Mouse (Mus musculus) megakaryocyte-erythroid progenitor cell, adult 5 weeks (primary cell): ENCODE results near the gene Glis2. TPM values are rescaled to one million over a fixed set of nuclear protein-coding genes. Genes with fewer than 3 reads are reported as not detected.

Source experiments
- polyA plus RNA-seq: library from polyadenylated mRNA; stranded (reverse); fragments of >175 nt; gene quantifications from 2 replicates; pipeline ENCODE4 v1.2.3, GENCODE M21; 2012

Glis2 gene
- polyA plus RNA-seq = 3.8 and 5.1 TPM in 2 replicates

GRCm38 (mm10) chr16:4593971-4594813 is at the start of gene Glis2:
Gene Glis2, plus strand, starts transcription at chr16:4594713.

GRCm38 (mm10) chr16:4559715-4560144 is 34.8 kb upstream of the Glis2 start, which contains the start of gene Tfap4:
Gene Tfap4, minus strand, starts transcription at chr16:4559854.

GRCm38 (mm10) chr16:4624481-4625110 is 30.1 kb downstream of the Glis2 start, which contains the start of gene Pam16:
Gene Pam16, minus strand, starts transcription at chr16:4624988.

GRCm38 (mm10) chr16:4639831-4640237 is 45.3 kb downstream of the Glis2 start, which contains the start of the genes Vasn and Dnaja3:
Gene Vasn, plus strand, starts transcription at chr16:4639941.
Gene Dnaja3, plus strand, starts transcription at chr16:4639989.

Other genes starting within 250 kb of the Glis2 start
- 1.2 and 1.9 TPM in 2 replicates for gene Adcy9, start 174.2 kb upstream of the Glis2 start, polyA plus RNA-seq
- gene Srl, start 52.9 kb upstream of the Glis2 start, polyA plus RNA-seq = 2.9 and 3.6 TPM in 2 replicates
- 82.7 and 93.5 TPM in 2 replicates for gene Tfap4, start 34.9 kb upstream of the Glis2 start, polyA plus RNA-seq
- gene Pam16, start 30.3 kb downstream of the Glis2 start, polyA plus RNA-seq = 31.1 and 37.2 TPM in 2 replicates
- 5.5 and 6.5 TPM in 2 replicates for gene Vasn, start 45.2 kb downstream of the Glis2 start, polyA plus RNA-seq
- 14.1 and 16.5 TPM in 2 replicates for gene Dnaja3, start 45.3 kb downstream of the Glis2 start, polyA plus RNA-seq
- gene Coro7, start 85.1 kb downstream of the Glis2 start, polyA plus RNA-seq = 391 and 400 TPM in 2 replicates
- 15.7 and 20.6 TPM in 2 replicates for gene Nmral1, start 124.6 kb downstream of the Glis2 start, polyA plus RNA-seq
- gene Hmox2, start 131.6 kb downstream of the Glis2 start, polyA plus RNA-seq = 13.0 and 14.7 TPM in 2 replicates
- 37.4 and 39.7 TPM in 2 replicates for gene Cdip1, start 195.6 kb downstream of the Glis2 start, polyA plus RNA-seq
- gene 4930562C15Rik, start 240.7 kb downstream of the Glis2 start, polyA plus RNA-seq = not detected in 2 replicates